Mouse (Mus musculus) brown adipose tissue, adult 24 weeks (tissue): ENCODE results near the gene Gm9513. TPM values are rescaled to one million over a fixed set of nuclear protein-coding genes. Genes with fewer than 3 reads are reported as not detected.

Experiments
- H3K27ac ChIP-seq: fragments of 200-500 bp; replicated peaks from 2 replicates; pipeline ENCODE4 v1.5.1; 2012; ENCODE audit warnings: low read depth, mild to moderate bottlenecking, low read length
- H3K4me1 ChIP-seq: fragments of 200-500 bp; 2 replicates; pipeline ENCODE4 v1.6.1; 2012; ENCODE audit warnings: low read length, mixed read lengths; ENCODE audit not compliant: control insufficient read depth, insufficient read depth, insufficient read length
- H3K4me3 ChIP-seq: fragments of 200-500 bp; 2 replicates; pipeline ENCODE4 v1.5.1; 2012; ENCODE audit warnings: low read depth, mild to moderate bottlenecking, low read length, moderate library complexity; ENCODE audit not compliant: insufficient read depth
- polyA plus RNA-seq: library from polyadenylated mRNA; stranded (reverse); fragments of >200 nt; gene quantifications from 2 replicates; pipeline ENCODE4 v1.2.4, GENCODE M21; 2012; ENCODE audit not compliant: missing spikeins, insufficient read depth, insufficient read length

Gm9513 gene
- not detected in 2 replicates for polyA plus RNA-seq

- Histone ChIP-seq H3K27ac (no peak within 1 kb of the TSS), H3K4me3 (no peak within 1 kb of the TSS), H3K4me1 (no peaks in the 10 kb centered on the region)
These were observed at the start of gene Gm9513 for GRCm38 (mm10) chr9:36475338-36475737. Gene Gm9513, plus strand, starts transcription at chr9:36475638.

- Histone ChIP-seq H3K27ac (no peak within 1 kb of the TSS), H3K4me1 (no peaks in the 10 kb centered on the region), H3K4me3 (no peak within 1 kb of the TSS)
These were observed 43.9 kb upstream of the Gm9513 start, which contains the start of gene Gm7257 for GRCm38 (mm10) chr9:36431584-36431983. Gene Gm7257, plus strand, starts transcription at chr9:36431884.

DNA sequence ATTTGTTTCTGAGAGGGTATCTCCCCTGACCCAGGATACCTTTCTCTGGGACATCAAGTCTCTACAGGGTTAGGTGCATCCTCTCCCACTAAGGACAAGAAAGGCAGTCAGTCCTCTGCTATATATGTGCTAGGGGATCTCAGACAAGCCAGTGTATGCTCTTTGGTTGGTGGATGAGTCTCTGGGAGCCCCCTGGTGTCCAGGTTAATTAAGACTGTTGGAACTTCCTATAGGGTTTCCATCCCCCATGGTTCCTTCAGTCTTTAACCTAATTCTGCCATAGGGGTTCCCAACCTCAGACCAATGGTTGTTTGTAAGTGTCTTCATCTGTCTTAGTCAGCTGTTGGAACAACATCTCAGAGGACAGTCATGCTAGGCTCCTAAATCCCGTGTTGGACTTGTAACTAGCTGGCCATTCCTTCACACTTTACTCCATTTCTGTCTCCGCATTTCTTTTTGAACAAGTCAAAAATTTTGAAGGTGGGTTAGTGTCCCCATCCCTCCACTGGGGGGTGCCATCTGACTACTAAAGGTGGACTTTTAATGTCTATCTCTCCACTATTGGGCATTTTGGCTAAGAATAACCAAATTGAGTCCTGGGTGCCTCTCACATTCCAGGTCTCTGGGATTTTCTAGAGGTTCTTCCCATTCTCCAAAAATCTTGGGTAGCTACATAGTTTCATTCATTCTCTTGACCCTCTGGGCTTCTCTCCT is 40.2 kb upstream of the Gm9513 start:
- no peak overlapping the region for H3K4me3 ChIP-seq
- no peaks in the 10 kb centered on the region for H3K4me1 ChIP-seq
- H3K27ac ChIP-seq: no peak overlapping the region

- Histone ChIP-seq H3K4me1 (no peaks in the 10 kb centered on the region), H3K4me3 (no peak overlapping the region), H3K27ac (no peak overlapping the region)
These were observed 19.2 kb downstream of the Gm9513 start for GRCm38 (mm10) chr9:36494501-36495220.

DNA sequence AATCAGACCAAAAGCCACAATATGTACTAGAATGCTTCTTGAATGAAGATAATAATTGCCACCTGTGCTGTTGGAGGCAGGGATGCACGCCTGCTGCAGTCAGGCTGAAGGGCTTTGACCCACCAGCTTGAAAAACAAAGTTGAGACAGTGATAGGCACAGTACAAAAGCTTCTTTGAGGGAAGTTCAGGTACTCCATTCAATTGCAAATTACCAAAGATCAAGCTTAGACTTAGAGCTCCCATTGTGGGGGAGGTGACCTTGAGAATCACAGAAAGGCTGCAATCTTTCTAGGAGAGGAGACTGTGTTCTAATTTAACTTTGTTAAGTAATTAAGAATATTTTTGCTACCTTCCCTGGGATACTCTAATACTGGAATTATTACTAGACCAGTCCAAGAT is 20.4 kb downstream of the Gm9513 start:
- Histone ChIP-seq H3K4me1 (no peaks in the 10 kb centered on the region), H3K27ac (no peak overlapping the region), H3K4me3 (no peak overlapping the region)

- H3K4me3 ChIP-seq: no peak overlapping the region
- no peak overlapping the region for H3K27ac ChIP-seq
- no peaks in the 10 kb centered on the region for H3K4me1 ChIP-seq
These were observed 28.8 kb downstream of the Gm9513 start for GRCm38 (mm10) chr9:36504211-36504610.

Other genes starting within 250 kb of the Gm9513 start
- not detected in 2 replicates for gene Gm7257, start 43.8 kb upstream of the Gm9513 start, polyA plus RNA-seq
- not detected in 2 replicates for gene Gm5615, start 66.3 kb downstream of the Gm9513 start, polyA plus RNA-seq
- gene Gm17689, start 107.0 kb downstream of the Gm9513 start, polyA plus RNA-seq: not detected in 2 replicates
- not detected in 2 replicates for gene A630095E13Rik, start 167.7 kb downstream of the Gm9513 start, polyA plus RNA-seq
- not detected in 2 replicates for gene Acrv1, start 217.6 kb downstream of the Gm9513 start, polyA plus RNA-seq